Mouse (Mus musculus) embryonic fibroblast, embryonic 13.5 days (primary cell): ENCODE results near the gene Mob4.

Source experiments
- CTCF ChIP-seq: IDR thresholded peaks from 2 replicates; pipeline ENCODE4 v1.5.1; 2011; ENCODE audit warnings: mild to moderate bottlenecking, control low read depth, low read length, moderate library complexity, borderline replicate concordance; ENCODE audit not compliant: insufficient read depth
- POLR2A ChIP-seq: IDR thresholded peaks from 2 replicates; pipeline ENCODE4 v1.6.1; 2011; ENCODE audit warnings: low read depth, mild to moderate bottlenecking, control low read depth, low read length, moderate library complexity

GRCm38 (mm10) chr1:55195021-55195420 is 64.0 kb downstream of the Mob4 start:
- TF ChIP-seq CTCF (no peak), POLR2A (no peak)
